Mouse (Mus musculus): ENCODE data around the gene Sod2. TPM values are rescaled to one million over a fixed set of nuclear protein-coding genes. Genes with fewer than 3 reads are reported as not detected.
A peak's percentile ranks its signal among the peaks of the same experiment; 100 is the strongest.
"Not testable (repeated sequence)": the region's sequence is repeated elsewhere in the genome, so short reads cannot be mapped to it uniquely, and the experiment has no call there.

Sod2 gene
- 100 to 1,000 TPM; 267 to 275 TPM for total RNA-seq (2021)

DNA sequence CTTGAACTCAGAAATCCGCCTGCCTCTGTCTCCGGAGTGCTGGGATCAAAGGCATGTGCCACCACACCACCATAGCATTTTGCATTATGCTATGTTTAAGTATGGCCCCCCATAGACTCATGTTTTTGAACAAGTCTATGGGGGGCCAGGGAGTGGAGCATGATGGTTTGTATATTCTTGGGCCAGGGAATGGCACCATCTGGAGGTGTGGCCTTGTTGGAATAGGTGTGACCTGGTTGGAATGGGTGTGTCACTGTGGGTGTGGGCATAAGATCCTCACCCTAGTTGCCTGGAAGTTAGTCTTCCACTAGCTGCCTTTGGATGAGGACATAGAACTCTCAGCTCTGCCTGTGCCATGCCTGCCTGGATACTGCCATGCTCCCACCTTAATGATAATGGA lies at the start of gene Sod2:
Gene Sod2 (plus strand): TSS at position 301 of the 400 bp plus-strand sequence.
- intact Hi-C loops (cut with DNase I): loop anchor here (2.0 kb wide), 1 partner anchor 14 kb away; no protein-coding TSS in a partner anchor

DNA sequence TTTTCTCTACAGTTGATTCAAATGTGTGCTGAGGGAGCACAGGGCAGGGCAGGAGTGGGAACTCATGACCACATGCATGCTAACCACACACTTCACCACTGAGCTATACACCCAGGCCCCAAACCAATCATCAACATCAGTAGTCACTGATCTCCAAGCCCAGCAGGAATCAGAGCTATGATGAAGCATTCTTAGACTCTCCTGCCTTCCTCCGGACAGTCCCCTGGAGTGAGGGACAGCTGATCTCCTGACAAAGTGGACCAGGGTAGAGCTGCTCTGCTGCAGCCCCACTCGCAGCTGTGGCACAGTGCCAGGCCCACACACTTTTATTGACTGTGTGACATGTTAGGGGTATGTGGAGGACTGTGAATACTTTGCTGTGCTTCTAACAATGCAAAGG lies 47.3 kb upstream of the Sod2 start:
- intact Hi-C loops (cut with DNase I); DNase-seq (ENCODE audit: low spot score in 2 of 2): not testable (repeated sequence)

More for the DNA sequence above, at the start of gene Sod2:
- DNase-seq (ENCODE audit: low spot score in 2 of 2): not testable (repeated sequence)

DNA sequence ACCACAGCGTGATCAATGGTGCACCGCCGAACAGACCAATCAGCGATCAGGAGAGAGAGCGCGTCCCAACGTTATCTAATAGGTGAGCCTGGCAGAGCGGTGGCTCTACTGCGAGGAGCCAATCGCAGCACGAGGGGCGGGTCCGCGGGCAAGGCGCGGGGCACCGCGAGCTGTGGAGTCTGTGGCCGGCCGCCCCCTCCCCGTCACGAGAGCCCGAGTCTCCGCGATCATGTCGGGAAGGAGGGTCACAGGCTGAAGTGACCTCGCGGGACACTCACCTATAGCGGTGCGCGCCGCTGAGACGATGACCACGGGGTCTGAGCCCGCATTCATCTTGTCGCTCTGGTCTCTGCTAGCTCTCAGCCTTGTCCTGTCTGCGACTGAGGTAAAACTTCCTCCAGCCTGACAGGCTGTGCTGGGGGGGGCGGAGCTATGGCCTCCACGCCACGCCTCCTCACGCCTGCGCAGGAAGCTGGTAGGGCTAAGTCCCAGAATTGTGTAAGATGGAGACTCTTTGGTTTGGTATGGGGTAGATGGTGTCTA lies 46.2 kb upstream of the Sod2 start, which contains the start of gene Acat2:
Gene Acat2 (minus strand): TSS at position 417 of the 543 bp plus-strand sequence.
- peak; percentile 97 to 98 for DNase-seq (ENCODE audit: low spot score in 2 of 2)
- intact Hi-C loops (cut with DNase I): loop anchor here (2.0 to 5.0 kb wide), 2 partner anchors 32 to 43 kb away; partner anchors contain the start of genes Mrpl18 and Tcp1

DNA sequence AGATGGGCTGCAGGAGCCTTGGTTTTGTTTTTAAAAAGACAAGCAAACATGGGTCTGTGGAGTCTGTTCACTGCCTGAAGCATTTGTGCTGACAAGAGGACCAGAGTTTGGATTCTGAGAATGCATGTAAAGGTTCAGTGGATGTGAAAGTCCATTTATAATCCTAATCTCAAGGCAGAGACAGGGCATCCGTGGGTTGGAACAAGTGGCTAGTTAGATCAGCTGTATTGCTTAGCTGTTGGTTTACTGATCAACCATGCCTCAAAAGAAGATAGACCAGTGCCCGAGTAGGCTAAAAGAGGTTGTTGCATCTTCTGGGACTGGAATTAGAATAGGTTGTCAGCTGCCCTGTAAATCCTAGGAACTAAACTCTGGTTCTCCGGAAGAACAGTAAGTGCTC lies 43.2 kb upstream of the Sod2 start:
- intact Hi-C loops (cut with DNase I): loop anchor here (5.0 kb wide), 1 partner anchor 46 kb away; the partner anchor contains the start of genes Mrpl18 and Tcp1
- DNase-seq (ENCODE audit: low spot score in 2 of 2): no peak

DNA sequence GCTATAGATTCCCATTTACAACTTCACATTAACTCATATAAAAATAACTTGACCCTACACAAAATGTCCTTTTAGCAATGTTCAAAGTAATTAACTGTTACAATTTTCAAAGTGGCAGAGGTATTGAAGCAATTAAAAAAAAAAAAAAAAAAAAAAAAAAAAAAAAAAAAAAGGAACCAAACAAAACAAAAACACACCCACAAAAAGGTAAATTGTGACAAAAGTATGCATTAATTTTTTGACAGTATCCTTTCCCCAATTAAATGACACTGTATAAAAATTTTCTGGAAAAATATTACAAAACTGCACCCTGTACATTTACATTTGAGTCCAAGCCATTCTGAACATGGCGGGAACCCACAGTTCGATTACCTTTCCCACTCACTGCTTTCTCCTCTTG lies 39.5 kb upstream of the Sod2 start:
- no peak for DNase-seq (ENCODE audit: low spot score in 2 of 2)
- intact Hi-C loops (cut with DNase I): no loop called here

DNA sequence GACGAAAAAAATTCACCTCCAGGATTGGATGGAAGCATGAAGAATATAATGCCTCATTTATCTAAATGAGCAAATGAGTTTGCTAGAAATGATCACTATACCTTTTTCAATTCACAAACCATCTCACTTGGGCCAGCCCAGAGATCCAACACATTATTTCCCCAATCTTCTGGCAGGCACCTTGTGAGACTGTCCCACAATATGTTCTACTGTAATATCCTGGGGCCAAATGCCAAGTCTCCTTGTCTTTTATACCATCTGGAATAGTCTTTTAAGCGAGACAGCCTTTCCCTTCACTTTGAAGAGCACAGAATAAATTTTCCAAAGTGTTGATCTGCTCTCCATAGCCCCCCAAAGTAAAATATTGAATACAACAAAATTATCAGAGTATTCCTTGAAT lies 32.8 kb upstream of the Sod2 start:
- intact Hi-C loops (cut with DNase I): no loop called here
- no peak for DNase-seq (ENCODE audit: low spot score in 2 of 2)

DNA sequence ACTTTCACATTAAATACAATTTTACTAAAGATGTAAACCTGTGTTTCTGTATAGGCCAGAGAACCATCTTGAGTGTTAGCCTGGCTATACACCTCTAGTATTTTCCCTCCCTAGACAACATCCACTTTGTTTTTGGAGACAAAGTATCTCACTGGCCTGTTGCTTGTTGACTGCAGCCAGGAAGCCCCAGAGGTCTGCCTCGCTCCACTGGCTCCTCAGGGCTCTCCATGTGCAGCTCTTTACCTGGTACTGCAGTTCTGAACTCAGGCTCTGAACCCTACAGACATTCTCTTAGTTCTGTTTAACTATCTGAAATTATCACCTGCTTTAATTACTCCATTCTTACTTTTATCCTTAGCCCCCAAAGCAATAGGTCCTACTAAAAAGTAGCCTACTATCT lies 28.1 kb upstream of the Sod2 start:
- intact Hi-C loops (cut with DNase I): no loop called here
- no peak for DNase-seq (ENCODE audit: low spot score in 2 of 2)

DNA sequence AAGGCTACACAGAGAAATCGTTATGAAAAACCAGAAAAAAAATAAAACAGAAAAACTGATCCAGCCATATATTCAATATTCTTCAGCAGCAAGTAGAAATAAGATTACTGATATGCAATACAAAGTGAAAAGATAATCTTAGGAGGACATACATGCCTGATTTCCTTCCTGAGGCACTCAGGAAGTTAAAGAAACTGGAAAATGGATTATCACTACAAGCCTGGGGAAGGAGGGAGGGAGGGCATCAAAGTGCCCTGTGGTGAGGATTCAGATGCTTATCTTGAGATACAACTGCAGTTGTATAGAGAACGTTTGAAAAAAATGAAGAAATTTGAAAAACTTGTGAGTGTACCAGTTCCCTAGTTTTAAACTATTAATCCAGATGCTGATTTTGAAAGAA lies 22.7 kb upstream of the Sod2 start:
- DNase-seq (ENCODE audit: low spot score in 2 of 2): no peak
- intact Hi-C loops (cut with DNase I): no loop called here

DNA sequence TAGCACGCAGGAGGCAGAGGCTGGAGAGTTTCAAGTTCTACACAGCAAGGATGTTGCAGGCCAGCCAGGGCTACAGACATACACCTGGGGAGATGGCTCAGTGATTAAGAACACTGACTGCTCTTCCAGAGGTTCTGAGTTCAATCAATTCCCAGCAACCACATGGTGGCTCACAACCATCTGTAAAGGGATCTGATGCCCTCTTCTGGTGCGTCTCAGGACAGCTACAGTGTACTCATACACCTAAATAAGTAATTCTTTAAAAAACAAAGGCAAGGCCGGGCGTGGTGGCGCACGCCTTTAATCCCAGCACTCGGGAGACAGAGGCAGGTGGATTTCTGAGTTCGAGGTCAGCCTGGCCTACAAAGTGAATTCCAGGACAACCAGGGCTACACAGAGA lies 18.6 kb upstream of the Sod2 start:
- DNase-seq (ENCODE audit: low spot score in 2 of 2); intact Hi-C loops (cut with DNase I): not testable (repeated sequence)

DNA sequence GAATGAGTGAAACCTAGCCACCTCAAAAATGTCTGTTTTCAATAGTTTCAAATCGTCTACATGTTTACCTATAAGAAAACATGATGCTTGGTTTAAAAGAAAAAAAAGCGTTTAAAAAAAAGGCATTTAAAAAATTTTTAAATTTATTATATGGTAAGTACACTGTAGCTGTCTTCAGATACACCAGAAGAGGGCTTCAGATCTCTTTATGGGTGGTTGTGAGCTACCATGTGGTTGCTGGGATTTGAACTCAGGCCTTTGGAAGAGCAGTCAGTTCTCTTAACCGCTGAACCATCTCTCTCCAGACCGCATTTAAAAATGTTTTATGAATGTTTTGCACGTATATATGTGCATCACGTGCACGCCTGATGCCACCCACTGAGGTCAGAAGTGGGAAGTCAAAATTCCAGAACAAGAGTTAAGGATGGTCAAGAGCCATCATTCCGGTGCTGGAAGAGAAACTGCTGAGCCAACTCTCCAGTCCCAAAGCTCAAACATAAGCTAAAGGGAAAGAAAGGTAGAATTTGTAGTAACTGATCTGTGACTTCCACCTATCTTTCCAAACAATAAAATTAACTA lies 16.0 kb upstream of the Sod2 start:
- intact Hi-C loops (cut with DNase I): loop anchor here (5.0 kb wide), 2 partner anchors 73 to 108 kb away; partner anchors contain the start of genes Mrpl18 and Tcp1
- DNase-seq (ENCODE audit: low spot score in 2 of 2): no peak

DNA sequence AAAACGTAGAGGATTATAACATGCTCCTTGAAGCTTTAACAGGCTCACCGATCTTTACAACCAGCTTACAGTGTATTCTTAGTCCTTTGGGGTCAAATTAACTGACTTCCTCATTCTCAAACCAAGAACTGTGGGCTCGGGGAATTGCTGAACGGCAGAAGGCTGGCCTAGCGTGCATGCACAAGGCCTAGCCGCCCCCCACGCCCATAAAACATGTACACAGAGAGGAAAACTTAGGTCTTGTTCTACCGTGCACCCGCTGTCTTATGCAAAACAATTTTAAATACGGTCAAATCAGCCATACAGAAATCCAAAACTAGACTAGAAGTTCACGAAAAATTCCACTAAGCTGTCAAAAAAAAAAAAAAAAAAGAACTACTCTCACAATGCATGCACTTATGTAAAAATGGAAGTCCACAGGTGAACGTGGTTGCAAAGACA lies 15.4 kb upstream of the Sod2 start:
- intact Hi-C loops (cut with DNase I): loop anchor here (5.0 kb wide), 2 partner anchors 74 to 109 kb away; partner anchors contain the start of genes Mrpl18 and Tcp1
- peak in 1 of 2 experiments; percentile 24 for DNase-seq (ENCODE audit: low spot score in 2 of 2)

DNA sequence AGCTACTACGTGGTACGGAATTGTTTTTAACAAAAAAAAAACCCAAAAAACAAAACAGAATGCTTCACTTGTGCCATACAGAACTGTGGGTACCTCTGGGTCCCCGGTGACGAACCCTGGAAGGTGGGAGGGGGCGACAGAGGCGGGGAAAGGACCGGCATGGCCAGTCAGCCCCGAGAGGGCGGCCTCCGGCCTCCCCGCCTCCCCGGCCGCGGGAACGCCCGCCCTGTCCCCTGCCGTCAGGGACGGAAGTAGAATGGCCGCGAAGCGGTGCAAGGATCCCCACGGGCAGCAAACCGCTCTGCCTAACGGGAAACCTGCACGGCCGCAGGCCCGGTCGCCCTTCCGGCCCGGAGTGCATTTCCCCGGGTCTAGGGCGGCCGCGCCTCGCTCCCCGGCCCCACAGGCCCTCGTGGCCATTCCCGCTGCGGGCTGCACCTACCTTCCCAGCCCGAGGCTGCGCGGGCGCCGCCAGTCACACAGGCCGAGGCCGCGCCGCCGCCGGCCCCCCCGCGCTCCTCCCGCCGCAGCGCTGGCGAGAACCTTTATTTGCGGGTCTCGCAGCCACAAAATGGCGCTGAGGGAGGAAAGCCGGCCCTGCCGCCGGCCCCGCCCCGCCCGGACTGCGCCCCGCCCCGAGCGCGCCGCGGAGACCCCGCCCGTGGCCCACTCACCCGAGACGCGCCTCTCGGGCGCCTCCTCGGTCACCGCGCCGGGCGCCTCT lies 14.8 kb upstream of the Sod2 start:
- DNase-seq (ENCODE audit: low spot score in 2 of 2): peak; percentile 85 to 89
- intact Hi-C loops (cut with DNase I): loop anchor here (2.0 to 5.0 kb wide), 4 partner anchors 15 to 109 kb away; partner anchors contain the start of genes Acat2, Mrpl18, Sod2 and Tcp1

DNA sequence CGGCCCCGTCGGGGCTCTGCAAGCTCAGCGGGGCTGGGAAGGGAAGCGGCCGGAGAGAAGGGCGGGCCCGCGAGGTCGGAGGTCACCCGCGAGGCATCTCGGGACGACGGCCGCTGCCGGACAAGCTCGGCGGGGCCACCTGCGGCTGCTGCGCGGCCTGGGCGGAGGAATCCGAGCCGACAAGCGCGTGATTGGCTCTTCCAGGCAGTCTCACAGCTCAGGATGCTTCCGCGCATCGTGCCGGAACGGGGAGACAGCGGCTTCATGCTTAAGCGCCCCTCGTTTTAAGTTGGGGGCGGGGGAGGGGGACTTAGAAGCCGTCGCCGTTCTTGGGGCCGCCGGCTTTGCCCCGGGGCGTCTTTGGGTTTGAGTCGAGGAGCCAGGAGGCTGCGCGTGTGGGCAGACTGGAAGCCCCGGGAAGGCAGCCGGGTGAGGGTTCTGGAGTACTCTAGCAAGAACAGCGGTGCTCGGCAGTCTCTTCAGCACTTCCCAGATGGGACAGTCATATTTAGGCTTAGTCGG lies 14.1 kb upstream of the Sod2 start:
- intact Hi-C loops (cut with DNase I): loop anchor here (2.0 to 5.0 kb wide), 4 partner anchors 14 to 110 kb away; partner anchors contain the start of genes Acat2, Mrpl18, Sod2 and Tcp1
- DNase-seq (ENCODE audit: low spot score in 2 of 2): peak; percentile 95 to 96

DNA sequence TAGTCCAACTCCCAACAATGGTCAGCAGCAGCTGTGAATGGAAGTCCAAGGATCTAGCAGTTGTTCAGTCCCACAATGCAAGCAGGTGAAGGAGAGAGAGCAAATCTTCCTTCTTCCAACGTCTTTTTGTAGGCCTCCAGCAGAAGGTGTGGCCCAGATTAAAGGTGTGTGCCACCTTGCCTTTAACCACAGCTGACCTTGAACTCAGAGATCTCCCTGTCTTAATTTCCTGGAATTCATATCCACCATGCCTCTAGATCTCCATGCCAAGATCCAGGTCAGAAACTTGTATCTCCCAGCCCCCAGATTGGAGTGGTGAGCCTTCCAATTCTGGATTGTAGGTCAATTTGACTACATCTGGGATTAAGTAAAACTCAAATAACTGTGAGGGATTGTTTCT lies 12.6 kb upstream of the Sod2 start, which contains the start of gene Wtap:
Gene Wtap (minus strand): TSS at position 101 of the 400 bp plus-strand sequence.
- no peak for DNase-seq (ENCODE audit: low spot score in 2 of 2)
- intact Hi-C loops (cut with DNase I): loop anchor here (5.0 kb wide), 2 partner anchors 77 to 112 kb away; partner anchors contain the start of genes Mrpl18 and Tcp1

DNA sequence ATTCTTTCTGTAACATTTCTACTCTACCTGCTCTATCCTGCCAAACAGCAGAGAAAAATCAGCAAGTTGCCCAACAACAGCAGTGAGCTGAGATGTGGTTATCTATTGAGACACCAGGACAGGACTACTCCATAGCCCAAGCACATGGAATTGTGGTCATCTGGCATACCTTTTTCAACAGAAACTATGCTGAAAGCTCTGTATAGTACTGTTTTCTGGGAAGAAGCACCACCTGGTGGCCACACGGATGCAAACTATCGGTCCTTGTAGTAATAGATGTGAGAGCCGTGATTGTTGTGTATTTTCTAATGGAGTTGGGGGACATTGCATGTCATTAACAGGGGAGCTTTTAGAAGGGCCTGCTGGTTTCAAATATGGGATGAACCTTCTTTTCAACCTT lies 10.3 kb upstream of the Sod2 start:
- DNase-seq (ENCODE audit: low spot score in 2 of 2): peak; percentile 54 to 77
- intact Hi-C loops (cut with DNase I): loop anchor here (5.0 kb wide), 2 partner anchors 199 to 579 kb away; no protein-coding TSS in a partner anchor

DNA sequence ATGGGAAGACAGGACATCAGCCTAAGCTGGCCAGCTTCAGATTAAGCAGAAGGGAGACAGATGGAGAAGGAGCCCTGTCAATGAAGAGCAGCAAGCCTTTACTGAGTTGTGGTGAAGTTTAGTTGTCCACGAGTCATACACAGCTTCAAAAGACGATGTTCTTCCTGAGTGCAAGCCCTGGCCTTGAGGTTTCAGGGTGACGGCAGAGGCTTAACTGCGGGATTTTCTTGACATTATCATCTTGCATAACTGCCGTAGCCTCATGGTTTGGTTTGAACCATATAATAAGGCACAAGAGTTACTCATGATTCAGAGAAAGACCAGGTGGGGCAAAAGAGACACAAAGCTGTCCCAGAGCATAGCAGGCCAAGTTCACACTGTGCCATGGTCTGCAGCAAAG lies 8.8 kb upstream of the Sod2 start:
- intact Hi-C loops (cut with DNase I): loop anchor here (5.0 kb wide), 2 partner anchors 201 to 581 kb away; no protein-coding TSS in a partner anchor

DNA sequence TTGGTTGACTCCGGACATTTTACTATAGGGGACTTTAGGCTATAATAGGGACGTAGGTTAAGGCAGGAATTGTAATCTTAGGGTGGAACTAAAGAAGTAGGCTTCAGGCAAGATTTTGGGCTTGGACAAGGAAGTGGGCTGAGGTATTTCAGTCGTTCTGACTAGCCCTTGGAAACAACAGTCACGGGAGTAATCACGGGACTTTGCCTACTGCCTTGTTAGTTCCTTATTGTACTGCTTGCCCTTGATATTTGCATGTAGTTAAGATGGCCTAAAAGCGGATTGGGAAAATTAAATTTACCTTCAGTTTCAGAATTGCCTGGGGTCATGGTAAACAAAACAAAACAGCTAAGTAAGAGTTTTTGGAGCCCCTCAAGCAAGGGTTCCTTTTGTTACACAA lies 7.6 kb upstream of the Sod2 start:
- intact Hi-C loops (cut with DNase I): loop anchor here (5.0 kb wide), 2 partner anchors 202 to 582 kb away; no protein-coding TSS in a partner anchor
- no peak for DNase-seq (ENCODE audit: low spot score in 2 of 2)

More for the DNA sequence above, 8.8 kb upstream of the Sod2 start:
- no peak for DNase-seq (ENCODE audit: low spot score in 2 of 2)

DNA sequence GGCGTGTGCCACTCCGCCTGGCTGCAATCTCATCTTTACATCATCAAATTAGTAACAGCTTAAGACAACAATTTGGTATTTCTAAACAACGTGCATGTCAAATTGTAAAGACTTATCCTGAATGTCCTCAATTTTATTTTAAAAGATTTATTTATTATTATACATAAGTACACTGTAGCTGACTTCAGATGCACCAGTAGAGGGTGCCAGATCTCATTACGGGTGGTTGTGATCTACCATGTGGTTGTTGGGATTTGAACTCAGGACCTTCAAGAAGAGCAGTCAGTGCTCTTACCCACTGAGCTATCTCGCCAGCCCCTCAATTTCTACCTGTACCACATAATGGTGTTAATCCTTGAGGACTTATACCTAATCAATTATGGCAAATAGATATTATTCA lies 4.4 kb upstream of the Sod2 start:
- DNase-seq (ENCODE audit: low spot score in 2 of 2); intact Hi-C loops (cut with DNase I): not testable (repeated sequence)

DNA sequence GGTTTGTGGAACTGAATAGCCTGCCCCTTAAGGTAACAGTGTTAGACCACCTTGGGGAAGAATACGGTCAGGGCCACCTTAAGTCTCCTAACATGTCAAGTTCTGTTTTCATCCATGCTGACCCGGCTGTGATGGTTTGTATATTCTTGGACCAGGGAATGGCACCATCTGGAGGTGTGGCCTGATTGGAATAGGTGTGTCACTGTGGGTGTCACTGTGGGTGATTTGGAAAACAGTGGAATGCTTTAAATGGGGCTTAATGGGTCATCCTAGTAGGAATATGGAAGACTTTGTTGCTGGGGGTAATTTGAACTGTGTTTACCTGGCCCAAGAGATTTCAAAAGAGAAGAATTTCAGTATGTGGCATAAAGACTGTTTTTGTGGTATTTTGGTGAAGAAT lies 2.2 kb upstream of the Sod2 start:
- intact Hi-C loops (cut with DNase I); DNase-seq (ENCODE audit: low spot score in 2 of 2): not testable (repeated sequence)

All from left cerebral cortex, postnatal 25 days (tissue).